Mouse (Mus musculus) left cerebral cortex, adult 8-10 months (tissue): ENCODE results near the gene Moxd1. TPM values are rescaled to one million over a fixed set of nuclear protein-coding genes. Genes with fewer than 3 reads are reported as not detected.

Source experiments
- DNase-seq, 2 experiments: peaks; one replicate each; pipeline ENCODE4 v3.0.0; 2022; ENCODE audit warnings: low spot score in 2 of 2
- total RNA-seq, 4 experiments: library from RNA; stranded (reverse); gene quantifications; 2 replicates each; pipeline ENCODE4 v1.2.4; 2022

Gene Moxd1
- 10 to 100 TPM in 1 of 4 experiments, 1 to 10 TPM in 3; 5.8 to 10.4 (median 8.0) TPM for total RNA-seq

DNA sequence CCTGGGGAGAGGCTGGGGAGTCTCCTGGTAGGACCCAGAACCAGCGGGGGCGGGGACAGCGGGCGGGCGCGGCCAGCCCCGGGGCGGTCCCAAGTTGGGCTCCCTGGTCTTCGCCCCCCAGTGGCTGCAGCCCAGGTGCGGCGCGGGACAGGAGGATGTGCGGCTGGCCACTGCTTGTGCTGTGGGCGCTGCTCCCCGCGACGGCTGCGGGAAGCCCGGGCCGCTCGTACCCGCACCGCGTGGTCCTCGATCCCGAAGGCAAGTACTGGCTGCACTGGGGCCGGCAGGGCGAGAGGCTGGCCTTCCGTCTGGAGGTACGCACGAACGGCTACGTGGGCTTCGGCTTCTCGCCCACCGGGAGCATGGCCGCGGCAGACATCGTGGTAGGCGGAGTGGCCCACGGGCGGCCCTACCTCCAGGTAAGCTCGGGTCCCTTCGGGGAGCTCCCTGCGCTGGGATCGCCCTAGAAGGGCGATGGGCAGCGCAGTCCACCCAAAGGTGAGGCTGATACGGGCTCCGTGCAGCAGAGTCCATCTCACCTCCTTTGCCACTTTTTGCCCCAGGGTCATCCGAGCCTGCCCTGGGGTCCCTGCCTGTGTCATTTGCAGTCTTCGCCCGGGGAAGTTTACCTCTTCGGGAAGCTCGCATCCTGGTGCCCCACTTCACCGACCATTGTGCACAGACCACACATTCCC, at the start of gene Moxd1:
Moxd1 (plus strand) TSS at position 69 of the 695 bp plus-strand sequence.
- no peak for DNase-seq

GRCm38 (mm10) chr10:24190392-24190791, 32.9 kb upstream of the Moxd1 start:
- DNase-seq: no peak

DNA sequence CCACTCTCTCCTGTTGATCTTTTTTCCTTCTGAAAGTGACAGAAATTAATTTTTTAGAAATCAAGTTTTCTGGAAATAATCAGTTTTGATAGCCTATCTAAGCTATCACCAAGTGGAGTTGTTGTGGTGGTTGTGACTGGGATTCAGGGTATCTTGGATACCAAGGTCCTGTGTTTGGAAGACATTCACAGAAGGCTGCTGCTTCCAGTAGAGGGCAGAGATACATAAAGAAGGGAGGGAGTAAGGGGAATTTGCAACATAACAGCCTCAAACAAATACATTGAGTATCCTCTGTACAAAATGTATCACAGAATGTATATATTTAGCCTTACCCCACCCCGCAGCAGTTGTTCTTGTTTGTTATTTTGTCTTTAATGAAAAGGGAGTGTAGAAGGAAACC, 31.3 kb upstream of the Moxd1 start:
- no peak for DNase-seq

- no peak for DNase-seq
These were observed 24.0 kb upstream of the Moxd1 start for GRCm38 (mm10) chr10:24199303-24199702.

DNA sequence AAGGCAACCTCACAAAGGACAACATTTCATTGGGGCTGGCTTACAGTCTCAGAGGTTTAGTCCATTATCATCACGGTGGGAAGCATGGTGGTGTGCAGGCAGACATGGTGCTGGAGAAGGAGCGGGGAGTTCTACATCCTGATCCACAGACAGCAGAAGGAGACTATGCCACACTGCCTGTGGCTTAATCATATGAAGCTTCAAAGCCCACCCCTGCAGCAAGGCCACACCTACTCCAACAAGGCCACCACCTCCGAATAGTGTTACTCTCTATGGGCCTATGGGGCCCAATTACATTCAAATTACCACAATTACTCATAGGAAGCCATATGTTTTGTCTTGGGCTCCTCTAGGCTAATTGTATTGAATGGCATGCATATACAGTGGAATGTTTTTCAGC, 23.2 kb upstream of the Moxd1 start:
- DNase-seq: no peak

DNA sequence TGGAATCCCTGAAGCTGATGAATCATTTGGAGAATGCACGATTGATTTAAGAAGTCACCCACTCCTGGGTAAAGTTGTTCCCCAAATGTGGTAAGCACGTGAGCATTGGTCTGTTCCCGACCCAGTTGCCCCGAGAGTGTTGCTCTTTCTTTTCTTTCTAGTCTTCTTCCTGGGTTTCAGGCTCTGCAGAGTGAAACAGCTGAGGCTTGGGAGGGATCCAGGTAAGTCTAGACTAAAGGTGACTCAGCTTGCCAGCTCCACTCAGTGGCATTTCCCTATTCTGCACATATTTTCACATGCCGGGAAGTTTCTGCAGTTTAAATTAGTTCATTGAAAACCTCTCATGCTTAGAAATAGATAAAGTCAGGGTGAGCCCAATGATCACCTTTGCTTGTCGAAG, 13.2 kb upstream of the Moxd1 start:
- DNase-seq: no peak

DNA sequence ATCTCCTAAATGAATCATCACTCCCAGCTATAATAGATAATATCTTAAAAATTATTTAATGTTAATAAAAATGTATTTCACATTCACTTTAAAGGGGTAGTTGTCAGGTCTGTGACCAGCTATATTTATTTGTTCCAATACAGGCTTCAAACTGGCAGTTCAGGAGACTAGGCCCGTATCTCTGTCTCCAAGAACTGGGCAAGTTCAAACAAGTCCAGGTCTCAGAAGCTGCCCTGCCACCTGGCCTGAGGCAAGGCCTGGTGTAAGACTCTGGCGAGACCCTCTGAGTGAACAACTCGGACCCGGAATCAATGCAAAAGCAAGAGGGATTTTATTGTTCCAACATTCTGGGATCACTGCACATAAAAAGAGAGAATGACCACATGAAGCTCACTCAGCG, 10.0 kb upstream of the Moxd1 start:
- DNase-seq: no peak

GRCm38 (mm10) chr10:24217558-24218268, 5.6 kb upstream of the Moxd1 start:
- DNase-seq: no peak

DNA sequence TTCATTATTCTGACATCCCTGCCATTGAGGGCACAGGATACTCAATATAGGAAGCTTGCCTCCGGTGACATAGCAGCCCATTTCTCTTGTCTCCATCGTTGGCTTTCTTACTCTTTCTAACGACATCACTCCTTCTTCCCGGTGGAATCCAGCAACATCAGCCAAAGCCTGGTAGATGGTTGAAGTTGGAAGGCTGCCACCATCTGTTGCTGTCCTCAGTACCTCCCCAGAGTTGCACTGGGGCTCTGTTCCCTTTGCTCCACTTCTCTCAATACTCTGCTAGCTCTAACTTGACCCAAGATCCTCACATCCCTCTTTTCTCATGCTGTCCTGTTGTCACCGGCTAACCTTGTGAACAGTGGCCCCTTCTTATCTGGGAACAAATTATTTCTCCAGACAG, 2.4 kb upstream of the Moxd1 start:
- no peak for DNase-seq

DNA sequence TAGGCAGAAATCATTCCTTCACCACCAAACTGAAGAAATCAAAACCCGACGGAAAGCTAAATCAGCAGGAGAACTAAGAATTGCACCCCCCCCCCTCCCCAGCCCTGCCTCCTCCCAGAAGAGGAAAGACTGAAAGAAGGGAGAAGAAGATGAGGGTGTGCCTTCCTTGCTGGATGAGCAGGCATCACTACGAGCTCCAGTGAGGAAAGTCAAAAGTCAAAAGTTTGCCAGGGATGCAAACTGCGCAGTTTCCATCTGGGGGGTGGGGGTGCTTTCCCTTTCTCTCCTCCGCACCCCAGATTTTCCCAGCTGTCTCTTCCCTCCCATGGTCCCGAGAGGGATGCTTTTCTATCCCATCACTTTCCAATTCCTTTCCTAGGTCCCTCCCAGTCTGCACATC, 406 bp upstream of the Moxd1 start:
- DNase-seq: no peak

GRCm38 (mm10) chr10:24224591-24224990, 1.3 kb downstream of the Moxd1 start:
- no peak for DNase-seq

DNA sequence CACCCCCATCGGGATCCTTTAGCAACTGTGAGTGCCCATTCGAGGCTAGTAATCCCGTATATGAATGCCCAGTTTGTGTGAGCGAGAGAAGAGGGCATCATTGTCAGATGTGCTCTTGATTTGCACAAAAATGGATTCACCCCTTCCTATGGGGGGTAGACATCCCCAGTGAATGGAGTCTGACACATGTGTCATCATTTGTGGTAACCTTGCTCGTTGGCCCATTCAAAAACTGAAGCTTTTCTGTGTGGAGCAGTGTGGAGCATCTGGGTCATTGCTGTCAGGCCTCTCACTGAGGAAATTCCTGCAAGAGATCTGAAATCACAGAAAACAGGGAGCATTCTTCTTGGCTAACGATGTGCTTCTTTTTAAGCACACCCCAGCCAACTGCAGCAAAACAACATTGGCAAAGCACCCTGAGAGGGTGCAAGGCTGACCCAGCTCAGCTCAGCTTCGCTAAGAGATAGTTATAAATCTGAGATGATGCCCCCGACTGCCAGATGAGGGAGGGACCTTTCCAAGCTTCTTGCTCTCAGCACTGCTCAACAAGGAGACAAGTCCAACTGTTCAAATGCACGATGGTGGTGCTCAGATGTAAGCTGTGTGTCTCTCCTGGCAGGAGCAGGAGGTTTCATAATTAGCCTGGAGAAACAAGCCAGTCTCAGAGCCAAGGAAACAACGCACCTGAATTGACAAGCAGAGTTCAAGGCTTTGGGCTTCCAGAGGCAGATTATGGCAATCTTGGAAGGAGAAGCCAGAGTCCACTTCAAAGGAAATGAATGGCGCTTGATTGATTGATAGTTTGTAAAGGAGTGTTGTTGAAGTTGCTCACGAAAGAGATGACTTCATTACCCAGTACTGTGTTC, 5.2 kb downstream of the Moxd1 start:
- DNase-seq: no peak

DNA sequence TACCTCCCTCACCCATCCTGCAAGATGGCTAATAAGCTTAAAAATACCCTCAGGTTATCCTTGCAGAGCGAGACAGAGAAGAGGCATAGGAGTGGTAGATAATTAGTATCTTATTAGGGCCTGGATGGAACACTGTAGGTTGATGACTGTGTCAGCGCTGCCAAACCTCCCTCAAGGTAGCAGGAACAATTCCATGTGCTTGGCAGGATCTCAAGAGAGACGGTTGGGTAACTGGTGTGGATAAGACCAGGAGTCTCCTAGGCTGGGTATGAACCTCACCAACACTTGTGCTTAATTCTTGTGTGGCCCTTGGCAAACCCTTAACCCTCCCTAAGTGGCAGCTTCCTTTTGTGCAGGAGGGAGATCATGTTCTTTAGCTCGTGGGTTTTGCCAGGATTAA, 9.0 kb downstream of the Moxd1 start:
- no peak for DNase-seq

DNA sequence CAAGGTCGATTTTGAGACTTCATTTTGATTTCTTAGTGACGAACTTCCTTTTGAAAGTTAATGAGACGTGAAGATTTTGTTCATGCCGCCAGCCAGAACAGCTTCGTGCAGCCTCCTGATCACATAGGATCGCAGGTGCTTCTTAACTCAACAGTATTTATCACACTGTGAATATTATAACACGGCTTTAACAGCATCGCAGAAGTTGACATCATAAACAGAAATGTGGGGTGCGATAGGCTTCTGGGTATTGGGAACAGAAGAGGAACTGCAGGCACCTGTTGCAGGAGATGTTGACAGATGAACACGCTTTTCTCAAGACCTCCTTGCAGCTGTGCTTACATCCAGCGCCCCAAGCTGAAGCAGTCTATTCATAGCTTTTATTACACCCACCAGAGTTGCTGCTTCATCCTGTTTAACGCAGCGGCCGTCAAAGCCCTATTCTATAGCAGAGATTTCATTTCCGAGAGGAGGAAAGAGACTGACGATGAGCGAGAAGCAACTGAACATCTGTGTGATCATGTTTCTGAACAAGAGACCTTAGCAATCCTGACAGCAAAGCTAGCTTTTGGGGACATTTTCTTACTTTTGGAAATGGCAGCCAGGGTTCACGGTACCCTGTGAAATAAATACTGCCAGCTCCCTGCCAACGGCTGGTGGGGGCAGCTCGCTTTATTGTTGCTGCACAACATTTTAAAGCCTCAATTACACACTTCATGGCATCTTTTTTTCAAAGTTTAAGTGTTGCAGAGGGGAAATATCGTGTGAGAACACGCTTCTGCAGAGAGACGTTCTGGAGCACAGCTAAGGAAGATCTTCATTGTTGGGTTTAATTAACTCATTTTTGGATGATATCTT, 12.3 kb downstream of the Moxd1 start:
- DNase-seq: peak in 1 of 2 experiments; percentile 32

GRCm38 (mm10) chr10:24246815-24247214, 23.5 kb downstream of the Moxd1 start:
- DNase-seq: no peak

- no peak for DNase-seq
These were observed 24.8 kb downstream of the Moxd1 start for GRCm38 (mm10) chr10:24248116-24248515.

- no peak for DNase-seq
These were observed 28.3 kb downstream of the Moxd1 start for GRCm38 (mm10) chr10:24251631-24252030.

DNA sequence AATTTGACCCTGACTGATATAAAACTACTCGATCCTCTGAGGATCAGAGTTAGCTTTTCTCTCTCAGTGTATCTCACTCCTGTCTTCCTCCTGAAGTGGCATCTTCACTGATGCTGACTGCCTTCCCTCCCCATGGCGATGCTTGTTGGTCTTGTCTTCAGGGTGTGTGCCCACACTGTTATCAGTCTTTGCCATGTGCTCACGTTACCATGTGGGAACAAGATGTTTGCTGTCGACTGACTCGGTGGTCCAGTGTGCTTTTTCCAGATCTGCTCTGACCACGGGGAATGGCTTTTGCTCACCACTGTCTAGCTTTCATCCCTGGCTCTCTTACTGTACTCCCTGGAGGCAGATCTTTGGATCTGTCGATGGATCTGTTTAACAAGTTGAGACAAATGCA, 34.8 kb downstream of the Moxd1 start:
- no peak for DNase-seq

GRCm38 (mm10) chr10:24258885-24259284, 35.6 kb downstream of the Moxd1 start:
- DNase-seq: no peak

GRCm38 (mm10) chr10:24259794-24260590, 36.7 kb downstream of the Moxd1 start:
- DNase-seq: no peak
